Mouse (Mus musculus): ENCODE measurements around the gene Tenm4. TPM values are rescaled to one million over a fixed set of nuclear protein-coding genes. Genes with fewer than 3 reads are reported as not detected.

Gene Tenm4
- polyA plus RNA-seq, 1 experiment = 30.7 TPM

GRCm38 (mm10) chr7:96525344-96525743 is 354.3 kb downstream of the Tenm4 start:
- DNase-seq (ENCODE audit: low read depth) = no peak

GRCm38 (mm10) chr7:96530571-96531426 is 359.8 kb downstream of the Tenm4 start:
- no peak for DNase-seq (ENCODE audit: low read depth)

- DNase-seq (ENCODE audit: low read depth) = no peak
Measured at GRCm38 (mm10) chr7:96531954-96532737, 361.1 kb downstream of the Tenm4 start.

GRCm38 (mm10) chr7:96532804-96533400 is 361.9 kb downstream of the Tenm4 start:
- no peak for DNase-seq (ENCODE audit: low read depth)

- no peak for DNase-seq (ENCODE audit: low read depth)
Measured at GRCm38 (mm10) chr7:96536313-96536880, 365.4 kb downstream of the Tenm4 start.

- DNase-seq (ENCODE audit: low read depth) = no peak
Measured at GRCm38 (mm10) chr7:96539248-96540034, 368.4 kb downstream of the Tenm4 start.

- DNase-seq (ENCODE audit: low read depth) = no peak
Measured at GRCm38 (mm10) chr7:96540458-96541096, 369.5 kb downstream of the Tenm4 start.

- no peak for DNase-seq (ENCODE audit: low read depth)
Measured at GRCm38 (mm10) chr7:96545979-96546378, 374.9 kb downstream of the Tenm4 start.

- no peak for DNase-seq (ENCODE audit: low read depth)
Measured at GRCm38 (mm10) chr7:96551809-96552208, 380.8 kb downstream of the Tenm4 start.

GRCm38 (mm10) chr7:96552292-96552860 is 381.3 kb downstream of the Tenm4 start:
- DNase-seq (ENCODE audit: low read depth) = no peak

- DNase-seq (ENCODE audit: low read depth) = no peak
Measured at GRCm38 (mm10) chr7:96554277-96554690, 383.2 kb downstream of the Tenm4 start.

GRCm38 (mm10) chr7:96555294-96555693 is 384.2 kb downstream of the Tenm4 start:
- no peak for DNase-seq (ENCODE audit: low read depth)

- DNase-seq (ENCODE audit: low read depth) = no peak
Measured at GRCm38 (mm10) chr7:96556756-96557155, 385.7 kb downstream of the Tenm4 start.

GRCm38 (mm10) chr7:96562890-96563289 is 391.8 kb downstream of the Tenm4 start:
- no peak for DNase-seq (ENCODE audit: low read depth)

GRCm38 (mm10) chr7:96563329-96564065 is 392.5 kb downstream of the Tenm4 start:
- DNase-seq (ENCODE audit: low read depth) = no peak

- peak; percentile 75 for DNase-seq (ENCODE audit: low read depth)
Measured at GRCm38 (mm10) chr7:96565806-96566205, 394.8 kb downstream of the Tenm4 start.

GRCm38 (mm10) chr7:96566260-96566659 is 395.2 kb downstream of the Tenm4 start:
- DNase-seq (ENCODE audit: low read depth) = no peak

GRCm38 (mm10) chr7:96568034-96568433 is 397.0 kb downstream of the Tenm4 start:
- DNase-seq (ENCODE audit: low read depth) = peak; percentile 23

- DNase-seq (ENCODE audit: low read depth) = peak; percentile 27
Measured at GRCm38 (mm10) chr7:96570965-96571364, 399.9 kb downstream of the Tenm4 start.

GRCm38 (mm10) chr7:96572995-96573394 is 401.9 kb downstream of the Tenm4 start:
- DNase-seq (ENCODE audit: low read depth) = no peak
